Mouse (Mus musculus): ENCODE data around the gene Asna1.

Asna1 gene

DNA sequence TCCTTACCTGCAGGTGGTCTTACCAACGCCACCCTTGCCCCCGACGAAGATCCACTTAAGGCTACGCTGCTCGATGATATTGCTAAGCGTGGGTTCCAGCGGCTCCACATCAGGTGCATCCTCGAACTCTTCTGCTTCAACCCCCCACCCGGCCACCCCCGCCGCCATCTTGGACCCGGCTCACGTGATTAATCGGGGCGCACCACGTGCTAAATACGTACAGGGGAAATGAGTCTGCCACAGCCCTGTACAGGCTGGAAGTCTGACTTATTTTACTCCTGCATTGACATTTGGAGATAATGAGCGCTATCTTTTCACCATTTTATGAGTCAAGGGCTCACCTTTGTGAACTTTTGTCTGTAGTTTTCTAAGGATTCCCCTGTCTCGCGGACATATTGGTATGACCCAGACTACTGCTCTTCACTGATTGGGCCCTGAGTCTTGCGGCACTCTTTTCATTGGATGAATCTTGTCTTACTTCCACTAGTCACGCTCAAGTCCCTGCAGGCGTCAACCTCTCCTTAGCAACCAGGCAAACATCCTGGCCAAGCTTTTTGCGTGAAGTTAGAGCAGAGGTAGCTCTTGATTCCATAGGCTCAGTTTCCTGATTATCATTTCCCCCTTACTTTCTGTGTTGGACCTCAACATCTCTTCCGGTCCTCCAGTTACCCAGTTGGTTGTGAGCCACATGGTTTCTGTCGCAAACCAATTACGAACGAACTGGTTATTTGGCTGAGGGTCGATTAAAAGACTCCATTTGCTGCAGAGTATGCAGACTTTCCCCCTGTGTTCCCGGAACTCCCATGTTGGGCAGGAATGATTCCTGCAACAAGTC, at the start of gene Asna1:
Gene Asna1, minus strand, starts transcription at position 184 of the 835 bp plus-strand sequence.
- DNase-seq (ENCODE audit: low read depth), result peak; percentile 98

DNA sequence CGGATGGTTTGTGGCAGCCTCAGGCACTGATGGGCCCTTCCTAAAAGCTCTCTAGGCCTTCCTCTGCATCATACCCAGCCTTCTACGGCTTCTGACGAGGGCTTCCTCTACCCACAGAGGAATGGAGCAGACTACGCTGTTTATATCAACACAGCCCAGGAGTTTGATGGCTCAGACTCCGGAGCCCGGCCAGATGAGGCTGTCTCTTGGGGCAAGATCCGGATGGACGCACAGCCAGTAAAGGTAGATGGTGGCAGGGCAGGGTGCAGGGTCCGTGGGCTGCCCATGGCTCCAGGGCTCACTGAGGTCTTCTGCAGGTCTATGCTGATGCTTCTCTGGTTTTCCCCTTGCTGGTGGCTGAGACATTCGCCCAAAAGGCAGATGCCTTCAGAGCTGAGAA, 49.5 kb upstream of the Asna1 start:
- no peak for DNase-seq (ENCODE audit: low read depth)

DNA sequence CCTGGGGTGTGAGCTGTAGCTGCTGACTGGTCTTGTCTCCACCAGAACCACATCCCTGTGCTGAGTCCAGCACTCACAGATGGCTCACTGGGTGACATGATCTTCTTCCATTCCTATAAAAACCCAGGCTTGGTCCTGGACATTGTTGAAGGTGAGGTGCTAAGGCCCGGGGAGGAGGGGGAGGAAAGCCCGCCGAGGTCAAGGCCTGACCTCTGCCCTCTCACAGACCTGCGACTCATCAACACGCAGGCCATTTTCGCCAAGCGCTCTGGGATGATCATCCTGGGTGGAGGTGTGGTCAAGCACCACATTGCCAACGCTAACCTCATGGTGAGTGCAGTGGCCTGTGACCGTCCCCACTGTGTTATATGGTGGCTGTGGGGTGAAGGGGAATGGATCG, 49.1 kb upstream of the Asna1 start:
- DNase-seq (ENCODE audit: low read depth), result no peak

DNA sequence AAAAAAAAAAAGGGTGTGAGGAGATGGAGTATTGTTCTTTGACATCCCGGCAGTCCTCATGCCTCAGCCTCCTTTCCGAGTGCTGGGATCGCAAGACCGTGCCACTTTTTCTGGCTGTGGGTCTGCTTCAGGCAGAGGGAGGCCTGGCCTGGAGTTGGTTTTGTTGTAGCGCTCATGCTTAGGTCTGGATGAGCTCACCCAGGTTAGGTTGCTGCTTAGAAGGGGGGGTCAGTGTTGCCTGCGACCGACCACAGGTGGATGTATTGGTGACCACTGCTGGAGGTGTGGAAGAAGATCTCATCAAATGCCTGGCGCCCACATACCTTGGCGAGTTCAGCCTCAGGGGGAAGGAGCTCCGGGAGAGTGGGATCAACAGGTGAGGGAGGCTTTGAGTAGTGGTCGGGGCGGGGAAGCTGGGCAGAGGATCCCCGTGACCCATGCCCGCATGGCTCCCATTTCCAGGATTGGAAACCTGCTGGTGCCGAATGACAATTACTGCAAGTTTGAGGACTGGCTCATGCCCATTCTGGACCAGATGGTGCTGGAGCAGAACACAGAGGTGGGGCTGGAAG, 48.0 kb upstream of the Asna1 start:
- DNase-seq (ENCODE audit: low read depth), result no peak

DNA sequence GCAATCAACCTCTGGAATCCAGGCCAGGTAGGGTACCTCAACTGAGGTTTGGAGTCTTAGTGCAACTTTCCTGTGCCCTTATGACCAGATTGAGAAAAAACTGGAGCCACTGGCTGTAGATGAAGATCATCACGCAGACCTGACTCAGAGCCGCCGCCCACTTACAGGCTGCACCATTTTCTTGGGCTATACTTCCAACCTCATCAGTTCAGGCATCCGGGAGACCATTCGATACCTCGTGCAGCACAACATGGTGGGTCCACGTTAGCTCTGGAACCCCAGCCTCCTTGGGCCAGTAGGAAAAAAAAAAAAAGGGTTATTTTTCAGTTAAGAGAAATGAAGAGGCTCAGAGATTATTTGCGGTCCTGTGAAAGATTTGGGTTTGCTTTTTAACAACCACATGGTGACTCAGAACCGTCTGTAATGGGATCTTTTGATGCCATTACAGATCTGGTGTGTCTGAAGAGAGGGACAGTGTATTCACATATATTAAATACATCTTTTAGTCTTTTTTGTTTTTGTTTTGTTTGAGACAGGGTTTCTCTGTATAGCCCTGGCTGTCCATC, 47.4 kb upstream of the Asna1 start:
- no peak for DNase-seq (ENCODE audit: low read depth)

DNA sequence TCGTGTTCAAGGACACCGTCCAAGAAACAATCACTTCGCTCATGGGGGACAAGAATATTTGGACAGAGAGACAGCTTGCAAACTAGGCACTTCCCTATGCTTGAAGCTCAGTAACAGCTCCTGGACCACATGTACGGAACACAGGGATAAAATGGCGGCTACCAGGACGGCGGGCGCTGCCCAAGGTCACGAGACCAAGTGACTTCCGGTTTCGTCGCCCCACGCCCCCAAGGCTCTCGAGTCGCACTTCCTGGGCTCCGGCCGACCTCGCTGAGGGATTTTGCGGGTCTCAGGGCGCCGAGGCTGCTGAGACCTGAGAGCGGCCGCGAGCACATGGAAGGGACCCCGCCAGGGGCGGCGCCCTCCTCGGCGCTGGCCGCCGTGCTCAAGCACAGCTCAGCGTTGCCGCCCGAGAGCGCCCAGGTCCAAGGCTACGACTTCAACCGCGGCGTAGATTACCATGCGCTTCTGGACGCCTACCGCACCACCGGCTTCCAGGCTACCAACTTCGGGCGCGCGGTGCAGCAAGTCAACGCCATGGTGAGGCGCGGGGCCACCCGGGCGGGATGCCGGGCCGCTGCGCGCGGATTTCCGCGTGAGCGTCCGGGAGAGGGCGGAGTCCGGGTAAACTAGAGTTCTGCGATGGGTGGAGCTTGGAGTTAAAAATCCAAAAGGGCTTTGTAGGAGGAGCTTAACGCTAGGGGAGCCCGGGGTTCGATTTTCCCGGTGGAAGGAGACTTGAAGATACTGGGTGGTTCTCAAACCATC, 46.6 kb upstream of the Asna1 start, which contains the start of gene Dhps:
Gene Dhps, plus strand, starts transcription at position 244 of the 768 bp plus-strand sequence.
- DNase-seq (ENCODE audit: low read depth), result peak; percentile 95

DNA sequence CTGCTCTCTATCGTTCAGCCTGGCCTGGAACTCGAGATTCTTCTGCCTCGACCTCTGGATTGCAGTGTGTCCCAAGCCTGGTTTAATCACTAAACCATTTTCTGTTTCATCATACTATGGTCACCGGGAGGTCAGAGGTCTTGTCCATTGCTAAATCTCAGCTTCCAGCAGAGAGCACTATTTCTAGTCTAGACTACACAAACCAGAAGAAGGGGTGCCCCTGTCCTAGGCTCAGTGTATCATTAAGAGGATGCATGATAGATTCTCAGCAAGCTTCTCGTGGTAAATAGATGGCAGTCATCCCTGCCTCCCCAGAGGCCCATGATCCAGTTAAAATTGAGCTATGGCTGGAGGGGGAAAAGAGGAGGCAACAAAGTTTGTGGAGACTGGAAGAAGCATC, 46.0 kb upstream of the Asna1 start:
- no peak for DNase-seq (ENCODE audit: low read depth)

DNA sequence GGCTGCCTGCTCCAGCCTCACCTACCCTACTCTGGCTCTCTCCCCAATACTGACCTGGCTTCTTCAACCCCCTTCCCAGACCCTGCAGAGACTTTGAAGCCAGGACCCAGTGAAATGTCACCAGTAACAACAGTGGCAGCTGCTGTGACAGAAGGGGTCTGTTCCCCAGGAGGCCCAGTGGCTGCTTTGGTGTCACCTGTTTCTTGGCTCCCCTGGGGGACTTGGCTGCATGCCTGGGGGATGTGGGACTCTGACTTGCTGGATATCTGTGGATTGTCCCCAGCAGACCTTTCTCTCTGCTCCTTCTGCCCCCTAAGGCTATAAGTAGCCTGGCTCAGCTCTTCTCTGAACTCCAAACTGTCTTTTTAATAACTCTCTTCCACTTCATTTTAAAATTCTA, 42.9 kb upstream of the Asna1 start, which contains the start of gene Gm5741:
Gene Gm5741, minus strand, starts transcription at position 1 of the 400 bp plus-strand sequence.
- no peak for DNase-seq (ENCODE audit: low read depth)

DNA sequence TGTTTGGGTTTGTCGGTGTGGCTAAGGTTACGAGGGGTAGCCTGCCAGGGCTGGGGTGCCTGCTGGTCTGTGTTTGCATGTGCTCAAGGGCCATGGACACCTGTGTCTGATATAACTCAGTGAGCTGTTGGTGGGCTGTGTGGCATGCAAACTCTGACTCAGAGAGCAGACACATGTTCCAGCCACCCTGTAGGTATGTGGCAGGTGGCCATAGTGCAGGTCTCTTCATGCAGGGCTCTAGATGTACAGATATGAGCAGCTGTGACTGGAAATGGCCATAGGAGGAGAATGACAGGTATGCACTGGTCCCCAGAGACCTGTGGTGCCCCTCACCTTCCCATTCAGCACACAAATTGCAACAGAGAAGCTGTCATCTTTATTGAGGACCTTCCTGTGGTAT, 42.1 kb upstream of the Asna1 start:
- DNase-seq (ENCODE audit: low read depth), result no peak

DNA sequence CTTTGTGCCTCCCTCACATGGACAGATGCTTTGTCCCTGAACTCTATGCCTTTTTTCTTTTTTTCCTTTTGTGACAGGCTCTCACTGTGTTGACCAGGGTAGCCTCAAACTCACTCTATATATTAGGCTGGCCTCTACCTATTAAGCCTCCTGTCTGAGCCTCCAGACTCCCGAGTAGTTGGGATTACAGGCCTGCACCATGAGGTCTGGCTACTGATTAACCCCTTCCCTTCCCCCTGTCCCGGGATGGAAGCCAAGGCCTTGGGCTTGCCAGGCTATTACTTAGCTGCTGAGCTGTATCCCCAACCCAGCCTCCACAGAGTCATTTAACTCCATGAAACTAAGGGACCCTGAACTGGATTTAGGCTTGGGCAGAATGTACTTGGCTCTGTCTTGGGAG, 40.1 kb upstream of the Asna1 start:
- no peak for DNase-seq (ENCODE audit: low read depth)

DNA sequence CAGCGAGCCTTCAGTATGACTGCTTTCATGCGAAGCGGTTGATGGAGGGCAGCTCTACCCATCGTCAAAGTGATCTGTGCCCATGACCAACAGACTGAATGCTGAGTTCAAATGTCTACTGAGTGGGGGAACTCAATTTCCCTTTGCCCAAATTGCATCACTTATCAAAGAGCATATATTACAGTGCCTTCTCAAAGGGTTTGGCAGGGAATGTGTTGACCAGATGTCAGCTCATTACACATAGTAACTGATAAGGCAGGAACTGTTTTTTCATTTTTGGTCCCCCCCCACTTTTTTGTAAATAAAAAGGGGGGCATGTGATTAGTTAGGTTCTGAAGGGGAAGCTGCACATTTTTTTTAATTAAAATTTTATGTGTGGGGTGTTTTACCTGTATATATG, 37.5 kb upstream of the Asna1 start:
- DNase-seq (ENCODE audit: low read depth), result no peak

DNA sequence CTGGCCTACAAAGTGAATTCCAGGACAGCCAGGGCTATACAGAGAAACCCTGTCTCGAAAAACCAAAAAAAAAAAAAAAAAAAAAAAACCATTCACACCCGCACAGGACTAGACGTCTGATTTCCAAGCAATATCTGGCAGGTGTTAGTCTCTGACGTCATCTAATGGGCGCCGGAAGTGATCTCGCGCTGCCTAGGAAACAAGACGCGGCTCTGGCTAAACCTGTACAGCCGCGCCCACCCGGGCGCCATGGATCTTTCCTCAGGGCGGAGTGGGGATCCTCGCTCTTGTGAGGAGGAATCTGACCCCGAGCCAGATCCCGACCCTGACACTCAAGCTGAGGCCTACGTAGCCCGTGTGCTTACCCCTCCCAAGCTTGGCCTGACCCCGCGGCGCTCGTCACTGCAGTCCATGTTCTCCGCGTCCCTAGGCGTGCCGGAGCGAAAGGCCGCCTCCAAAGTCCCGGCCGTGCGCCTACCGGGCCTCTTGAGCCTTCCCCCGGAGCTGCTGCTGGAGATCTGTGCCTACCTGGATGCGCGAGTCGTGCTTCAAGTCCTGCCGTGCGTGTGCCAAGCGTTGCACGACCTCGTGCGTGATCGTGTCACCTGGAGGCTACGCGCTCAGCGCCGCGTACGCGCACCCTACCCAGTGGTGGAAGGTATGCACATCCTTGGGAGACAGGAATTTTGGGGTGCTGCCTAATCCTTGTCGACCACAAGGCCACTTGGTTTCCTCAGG, 35.0 kb upstream of the Asna1 start, which contains the start of gene Fbxw9:
Gene Fbxw9, plus strand, starts transcription at position 177 of the 738 bp plus-strand sequence.
- peak; percentile 96 for DNase-seq (ENCODE audit: low read depth)

DNA sequence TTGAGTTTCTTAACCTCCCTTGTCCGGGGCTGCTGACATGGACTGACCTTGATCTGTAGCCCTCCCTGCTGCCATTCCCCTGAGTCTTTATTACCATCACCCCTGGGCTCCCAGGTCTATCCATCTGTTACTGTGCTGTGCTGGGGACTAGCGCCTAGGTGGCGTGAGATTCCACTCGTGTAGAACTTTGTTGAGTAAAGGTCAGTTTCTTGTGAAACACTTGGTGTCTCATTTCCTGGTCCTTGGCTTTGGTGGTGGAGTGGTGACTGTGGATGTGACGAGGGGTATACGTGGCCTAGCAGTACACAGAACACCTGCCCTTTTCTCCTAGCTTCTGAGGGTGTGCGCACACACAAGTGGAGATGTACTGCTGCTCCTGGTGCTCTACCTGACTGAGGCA, 32.3 kb upstream of the Asna1 start:
- no peak for DNase-seq (ENCODE audit: low read depth)

DNA sequence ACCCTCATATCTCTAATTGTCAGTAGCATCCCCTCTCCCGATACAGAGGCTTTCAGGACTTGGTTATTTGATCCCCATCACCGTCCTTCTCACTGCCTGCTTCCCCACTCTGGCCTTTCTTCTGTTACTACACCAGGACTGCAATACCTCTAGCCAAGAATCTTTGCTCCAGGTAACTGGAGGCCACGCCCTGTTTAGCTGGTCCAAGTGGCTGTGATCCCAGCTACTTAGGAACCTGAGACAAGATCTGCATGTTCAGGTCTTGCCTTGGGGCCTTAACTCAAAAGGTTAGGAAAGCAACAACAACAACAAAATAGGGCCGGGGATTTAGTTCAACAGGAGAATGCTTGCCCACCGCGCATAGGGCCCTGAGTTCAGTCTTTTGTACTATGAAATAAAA, 18.5 kb upstream of the Asna1 start:
- no peak for DNase-seq (ENCODE audit: low read depth)

DNA sequence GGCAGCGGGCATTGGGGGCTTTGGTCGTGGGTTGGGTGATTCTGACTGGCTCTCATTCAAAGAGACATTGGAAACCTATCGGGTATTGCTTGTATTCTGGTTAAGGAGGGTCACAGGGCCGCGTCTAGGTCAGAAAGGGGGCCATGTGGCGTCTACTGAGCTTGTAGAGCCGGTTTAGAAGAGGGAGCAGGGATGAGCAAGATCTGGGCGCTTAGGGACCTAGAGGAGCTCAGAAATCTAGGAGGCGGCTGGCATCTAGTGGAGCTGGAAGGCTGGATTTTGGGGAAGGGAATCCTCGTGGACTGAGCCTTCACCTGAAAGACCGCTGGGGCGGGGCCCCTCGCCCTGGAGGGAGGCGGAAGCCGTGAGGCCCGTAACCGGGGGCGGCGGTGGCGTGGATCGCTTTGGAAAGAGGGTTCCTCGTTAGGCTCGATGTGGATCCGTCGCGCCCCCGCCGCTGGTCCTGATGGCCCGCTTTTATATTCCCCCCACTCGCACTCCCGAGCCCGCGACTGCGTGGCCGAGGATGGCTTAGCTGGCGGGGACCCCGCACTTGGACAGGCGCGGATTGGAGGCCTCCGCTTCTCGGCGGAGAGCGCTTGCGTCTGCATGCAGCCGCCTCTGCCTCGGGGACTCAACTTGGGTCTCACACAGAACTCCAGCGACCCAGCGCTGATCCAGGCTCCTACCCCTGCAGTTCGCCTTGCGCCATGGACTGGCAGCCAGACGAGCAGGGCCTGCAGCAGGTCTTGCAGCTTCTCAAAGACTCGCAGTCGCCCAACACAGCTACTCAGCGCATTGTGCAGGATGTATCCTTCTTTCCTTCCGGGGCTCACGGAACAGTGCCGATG, 12.8 kb upstream of the Asna1 start:
- DNase-seq (ENCODE audit: low read depth), result peak; percentile 76

DNA sequence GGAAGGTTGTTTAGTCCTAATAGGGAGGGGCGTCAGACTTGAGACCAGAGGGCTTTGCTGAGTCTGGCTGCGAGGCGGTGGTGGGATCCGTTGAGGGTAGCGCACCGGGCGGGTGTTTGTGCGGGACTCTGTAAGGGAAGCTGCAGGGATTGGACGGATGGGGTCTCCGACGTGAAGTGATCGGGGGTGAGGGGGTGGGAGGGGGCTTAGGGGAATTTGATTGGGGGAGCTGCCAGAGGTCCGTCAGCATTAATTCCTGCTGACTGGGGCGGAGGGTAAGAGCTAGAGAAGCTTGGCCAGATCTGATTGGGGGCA, 12.2 kb upstream of the Asna1 start:
- DNase-seq (ENCODE audit: low read depth), result no peak

DNA sequence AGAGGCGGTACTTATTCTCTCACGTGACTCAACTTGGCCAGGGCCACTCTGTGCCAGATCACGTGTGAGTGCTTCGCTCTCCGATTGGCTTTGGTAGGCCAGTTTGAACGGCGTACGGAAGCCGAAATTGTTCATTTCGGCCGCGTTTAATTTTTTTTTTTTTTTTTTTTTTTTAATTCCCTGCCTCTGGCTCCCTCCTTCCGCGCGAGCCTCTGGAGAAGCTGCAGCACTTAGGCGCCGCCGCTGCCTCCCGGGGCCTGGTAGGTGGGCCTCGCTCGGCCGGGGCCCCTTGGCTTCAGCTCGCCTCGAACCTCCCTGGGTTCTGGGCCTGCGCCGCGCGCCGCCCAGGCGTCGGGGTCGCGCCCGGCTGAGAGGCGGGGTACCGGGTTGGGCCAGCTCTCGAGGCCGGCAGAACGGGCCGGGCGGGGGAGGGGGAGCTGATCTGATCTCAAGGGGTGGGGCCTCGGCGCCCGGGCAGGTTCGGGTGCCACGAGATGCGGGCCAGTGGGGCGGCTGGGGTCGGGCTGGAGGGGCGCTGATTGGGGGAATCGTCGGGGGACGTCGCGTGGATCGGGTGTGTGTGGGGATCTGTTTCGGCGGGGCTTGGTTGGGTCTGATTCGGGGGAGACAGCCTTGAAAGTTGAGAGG, 11.8 kb upstream of the Asna1 start, which contains the start of gene Tnpo2:
Gene Tnpo2, plus strand, starts transcription at position 198 of the 648 bp plus-strand sequence.
- peak; percentile 96 for DNase-seq (ENCODE audit: low read depth)

DNA sequence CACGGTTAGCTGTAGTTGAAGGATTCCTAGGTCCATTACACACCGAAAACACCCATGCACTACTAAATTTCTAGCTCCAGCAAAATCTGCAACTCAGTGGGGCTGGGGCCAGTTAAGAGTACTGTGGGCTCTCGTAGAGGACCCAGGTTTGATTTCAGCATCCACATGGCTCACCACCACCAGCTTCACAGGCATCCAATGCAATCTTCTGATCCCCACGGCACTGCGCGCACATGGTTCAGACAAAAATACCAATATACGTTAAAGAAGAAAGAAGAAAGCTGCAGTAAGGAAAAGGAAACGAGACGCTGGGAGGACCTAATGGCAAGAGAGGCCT, 11.3 kb upstream of the Asna1 start:
- DNase-seq (ENCODE audit: low read depth), result no peak

DNA sequence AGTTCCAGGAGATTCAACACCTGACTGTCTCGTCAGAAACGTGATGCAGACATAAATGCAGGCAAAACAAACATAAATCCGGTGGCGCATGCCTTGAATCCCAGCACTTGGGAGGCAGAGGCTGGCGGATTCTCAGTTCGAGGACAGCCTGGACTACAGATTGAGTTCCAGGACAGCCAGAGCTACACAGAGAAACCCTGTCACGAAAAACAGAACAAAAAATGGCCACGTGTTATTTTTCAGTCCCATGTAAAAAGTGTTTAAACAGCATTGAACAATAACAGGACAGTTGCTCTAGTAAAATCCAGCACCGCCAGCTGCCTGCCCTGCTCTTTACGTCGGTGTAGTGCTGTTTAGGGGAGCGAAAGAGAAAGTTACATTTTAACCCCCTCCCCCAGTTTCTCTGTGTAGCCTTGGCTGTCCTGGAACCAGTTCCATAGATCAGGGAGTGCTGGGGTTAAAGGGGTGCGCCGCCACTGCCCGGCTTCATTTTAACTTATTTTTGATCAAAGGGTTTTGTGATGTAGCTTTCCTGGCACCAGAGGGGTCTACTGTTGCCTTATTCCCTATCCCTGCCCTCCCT, 10.7 kb upstream of the Asna1 start:
- DNase-seq (ENCODE audit: low read depth), result peak; percentile 74

DNA sequence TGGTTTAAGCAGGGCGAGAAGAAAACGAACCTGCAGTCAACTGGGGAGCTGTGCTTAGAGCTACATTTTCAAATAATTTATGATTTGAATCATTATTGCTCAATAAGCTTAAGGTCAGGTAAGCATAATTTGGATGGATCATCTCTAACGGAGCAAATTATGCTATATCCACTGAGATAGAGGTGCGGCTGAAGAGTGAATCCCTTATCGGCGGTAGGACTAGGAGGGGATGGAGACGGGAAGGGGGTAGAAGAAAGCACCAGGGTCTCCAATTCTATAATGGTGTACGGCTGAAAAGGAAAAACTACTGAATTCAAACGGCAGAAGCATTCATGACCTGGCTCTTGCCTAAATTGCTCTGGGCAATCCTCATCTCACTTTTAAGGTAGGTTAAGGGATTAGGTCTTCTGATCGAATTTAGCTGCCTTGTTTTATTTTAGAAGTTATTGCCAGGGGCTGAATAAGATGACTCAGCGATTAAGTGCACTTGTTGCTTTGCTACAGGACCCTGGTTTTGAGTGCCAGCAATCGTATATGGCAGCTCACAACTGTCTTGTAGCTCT, 10.2 kb upstream of the Asna1 start:
- no peak for DNase-seq (ENCODE audit: low read depth)

Measured in induced T-regulatory cell, adult 2 months (primary cell).